Mouse (Mus musculus): ENCODE results near the gene Eef1b2. TPM values are rescaled to one million over a fixed set of nuclear protein-coding genes. Genes with fewer than 3 reads are reported as not detected.
A peak's percentile ranks its signal among the peaks of the same experiment; 100 is the strongest.

Gene Eef1b2
- polyA plus RNA-seq, 1 experiment = 51.0 TPM

DNA sequence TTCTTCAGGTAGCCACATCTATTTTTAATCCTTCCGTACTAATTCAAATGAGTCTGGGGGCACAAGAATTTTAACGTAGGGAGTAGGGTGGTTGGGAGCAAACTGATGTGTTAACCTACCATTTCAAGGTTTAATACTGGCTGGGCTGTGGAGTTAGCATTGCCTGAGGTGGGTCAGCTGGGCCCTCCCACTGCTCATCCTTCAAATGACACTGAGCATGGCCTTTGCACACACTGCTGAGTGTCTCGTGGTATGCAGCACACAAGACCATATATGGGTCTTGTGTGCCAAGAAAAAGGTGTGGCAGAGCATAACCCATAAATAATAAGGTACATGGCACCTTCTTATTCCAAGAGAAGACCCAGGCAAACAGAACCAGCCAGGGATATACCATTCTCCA lies 31.0 kb downstream of the Eef1b2 start:
- H3K4me3 ChIP-seq (ENCODE audit: control insufficient read depth, low read depth, low read length) = no peak overlapping the region
- TF ChIP-seq CTCF (IDR thresholded peaks at IDR 0.05; ENCODE audit: control insufficient read depth, insufficient read depth, insufficient replicate concordance, low read depth, low read length) = no peak
- TF ChIP-seq POLR2A (IDR thresholded peaks at IDR 0.05; ENCODE audit: control insufficient read depth, low read depth, low read length) = no peak
- no peaks in the 10 kb centered on the region for H3K27me3 ChIP-seq (ENCODE audit: control insufficient read depth, insufficient read depth, low read length)
- H3K36me3 ChIP-seq (ENCODE audit: control insufficient read depth, insufficient read depth, low read length) = no peaks in the 10 kb centered on the region
- peaks cover 3% of the 10 kb centered on the region for H3K4me1 ChIP-seq (ENCODE audit: control insufficient read depth, insufficient read depth, low read length)
- no peak overlapping the region for H3K27ac ChIP-seq (ENCODE audit: control insufficient read depth, insufficient read depth, low read depth, low read length)

GRCm38 (mm10) chr1:63209861-63210529 lies 33.4 kb downstream of the Eef1b2 start:
- no peak overlapping the region for H3K4me3 ChIP-seq (ENCODE audit: control insufficient read depth, low read depth, low read length)

DNA sequence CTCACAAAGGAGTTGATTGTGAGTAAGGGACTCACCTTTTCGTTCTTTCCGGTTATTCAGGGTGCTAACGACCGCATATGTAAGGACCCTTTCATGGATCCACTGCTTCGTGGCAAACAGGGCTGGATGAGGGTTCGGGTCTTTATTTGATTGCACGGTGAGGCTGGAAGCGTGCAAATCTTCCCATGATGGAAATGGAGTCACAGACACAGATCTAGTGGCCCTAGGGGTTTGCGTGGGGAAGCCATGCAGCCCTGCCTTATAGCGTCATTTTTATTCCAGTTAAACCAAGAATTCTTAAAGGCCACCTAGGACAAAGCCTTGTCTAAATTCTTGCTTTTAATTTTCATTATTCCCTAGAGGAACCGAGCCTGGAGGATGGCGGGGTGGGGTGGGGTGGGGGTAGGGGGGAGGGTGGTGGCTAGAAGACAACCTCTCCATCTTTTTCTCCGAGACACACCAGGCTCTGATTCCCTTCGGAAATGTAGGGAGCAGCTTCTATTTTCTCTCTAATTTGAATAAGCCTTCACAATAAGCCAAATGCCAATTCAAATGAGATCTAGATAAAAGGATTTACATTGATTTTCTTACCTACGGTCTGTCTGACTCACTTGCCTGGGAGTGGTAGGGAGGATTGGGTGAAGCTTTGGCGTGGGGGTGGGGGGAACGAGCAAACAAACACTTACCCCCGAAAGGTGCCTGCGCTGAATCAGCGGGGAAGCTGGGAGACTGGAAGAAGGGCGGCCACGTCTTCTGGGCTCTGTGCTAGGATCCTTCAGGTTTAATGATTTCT lies 37.0 kb downstream of the Eef1b2 start:
- H3K27ac ChIP-seq (ENCODE audit: control insufficient read depth, insufficient read depth, low read depth, low read length) = no peak overlapping the region
- no peaks in the 10 kb centered on the region for H3K27me3 ChIP-seq (ENCODE audit: control insufficient read depth, insufficient read depth, low read length)
- H3K4me1 ChIP-seq (ENCODE audit: control insufficient read depth, insufficient read depth, low read length) = no peaks in the 10 kb centered on the region; the same call in 1 of the 2 replicates
- no peak overlapping the region for H3K4me3 ChIP-seq (ENCODE audit: control insufficient read depth, low read depth, low read length)
- H3K36me3 ChIP-seq (ENCODE audit: control insufficient read depth, insufficient read depth, low read length) = no peaks in the 10 kb centered on the region
- TF ChIP-seq CTCF (IDR thresholded peaks at IDR 0.05; ENCODE audit: control insufficient read depth, insufficient read depth, insufficient replicate concordance, low read depth, low read length) = no peak
- TF ChIP-seq POLR2A (IDR thresholded peaks at IDR 0.05; ENCODE audit: control insufficient read depth, low read depth, low read length) = no peak

More at GRCm38 (mm10) chr1:63209861-63210529, 33.4 kb downstream of the Eef1b2 start:
- TF ChIP-seq CTCF (IDR thresholded peaks at IDR 0.05; ENCODE audit: control insufficient read depth, insufficient read depth, insufficient replicate concordance, low read depth, low read length) = no peak
- TF ChIP-seq POLR2A (IDR thresholded peaks at IDR 0.05; ENCODE audit: control insufficient read depth, low read depth, low read length) = no peak
- H3K27ac ChIP-seq (ENCODE audit: control insufficient read depth, insufficient read depth, low read depth, low read length) = no peak overlapping the region
- no peaks in the 10 kb centered on the region for H3K27me3 ChIP-seq (ENCODE audit: control insufficient read depth, insufficient read depth, low read length)
- H3K36me3 ChIP-seq (ENCODE audit: control insufficient read depth, insufficient read depth, low read length) = no peaks in the 10 kb centered on the region
- H3K4me1 ChIP-seq (ENCODE audit: control insufficient read depth, insufficient read depth, low read length) = no peaks in the 10 kb centered on the region; the same call in 1 of the 2 replicates

GRCm38 (mm10) chr1:63214271-63214558 lies 37.6 kb downstream of the Eef1b2 start, which contains the start of gene Gpr1:
Gpr1 (minus strand) TSS chr1:63214543.
- no peaks in the 10 kb centered on the region for H3K27me3 ChIP-seq (ENCODE audit: control insufficient read depth, insufficient read depth, low read length)

DNA sequence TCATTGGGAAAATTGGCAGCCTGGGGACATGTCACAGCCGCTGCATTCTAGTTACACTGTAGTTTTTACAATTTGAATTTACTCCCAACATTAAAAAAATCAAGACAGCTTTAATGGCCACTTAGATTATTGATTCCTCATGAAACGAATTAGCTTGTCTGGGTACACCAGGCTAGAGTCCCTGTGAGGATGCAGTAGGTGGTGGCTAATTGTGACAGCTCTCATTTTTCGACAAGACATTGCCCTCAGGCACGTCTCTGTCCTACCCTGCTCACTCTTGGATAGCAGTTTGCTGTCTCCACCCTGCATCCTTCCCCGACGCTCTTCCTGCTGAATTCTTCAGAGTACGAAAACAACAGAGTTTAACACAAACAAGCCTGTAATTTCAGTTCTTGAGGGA lies 38.0 kb downstream of the Eef1b2 start:
- no peak overlapping the region for H3K4me3 ChIP-seq (ENCODE audit: control insufficient read depth, low read depth, low read length)
- TF ChIP-seq CTCF (IDR thresholded peaks at IDR 0.05; ENCODE audit: control insufficient read depth, insufficient read depth, insufficient replicate concordance, low read depth, low read length) (no peak), POLR2A (IDR thresholded peaks at IDR 0.05; ENCODE audit: control insufficient read depth, low read depth, low read length) (no peak)
- H3K36me3 ChIP-seq (ENCODE audit: control insufficient read depth, insufficient read depth, low read length) = no peaks in the 10 kb centered on the region
- H3K27me3 ChIP-seq (ENCODE audit: control insufficient read depth, insufficient read depth, low read length) = no peaks in the 10 kb centered on the region
- no peak overlapping the region for H3K27ac ChIP-seq (ENCODE audit: control insufficient read depth, insufficient read depth, low read depth, low read length)
- no peaks in the 10 kb centered on the region; the same call in 1 of the 2 replicates for H3K4me1 ChIP-seq (ENCODE audit: control insufficient read depth, insufficient read depth, low read length)

More at GRCm38 (mm10) chr1:63214271-63214558, 37.6 kb downstream of the Eef1b2 start, which contains the start of gene Gpr1:
- no peak within 1 kb of the TSS for H3K27ac ChIP-seq (ENCODE audit: control insufficient read depth, insufficient read depth, low read depth, low read length)
- no peaks in the 10 kb centered on the region for H3K36me3 ChIP-seq (ENCODE audit: control insufficient read depth, insufficient read depth, low read length)
- TF ChIP-seq POLR2A (IDR thresholded peaks at IDR 0.05; ENCODE audit: control insufficient read depth, low read depth, low read length) (no peak), CTCF (IDR thresholded peaks at IDR 0.05; ENCODE audit: control insufficient read depth, insufficient read depth, insufficient replicate concordance, low read depth, low read length) (no peak)
- H3K4me1 ChIP-seq (ENCODE audit: control insufficient read depth, insufficient read depth, low read length) = no peaks in the 10 kb centered on the region; the same call in 1 of the 2 replicates
- H3K4me3 ChIP-seq (ENCODE audit: control insufficient read depth, low read depth, low read length) = no peak within 1 kb of the TSS

DNA sequence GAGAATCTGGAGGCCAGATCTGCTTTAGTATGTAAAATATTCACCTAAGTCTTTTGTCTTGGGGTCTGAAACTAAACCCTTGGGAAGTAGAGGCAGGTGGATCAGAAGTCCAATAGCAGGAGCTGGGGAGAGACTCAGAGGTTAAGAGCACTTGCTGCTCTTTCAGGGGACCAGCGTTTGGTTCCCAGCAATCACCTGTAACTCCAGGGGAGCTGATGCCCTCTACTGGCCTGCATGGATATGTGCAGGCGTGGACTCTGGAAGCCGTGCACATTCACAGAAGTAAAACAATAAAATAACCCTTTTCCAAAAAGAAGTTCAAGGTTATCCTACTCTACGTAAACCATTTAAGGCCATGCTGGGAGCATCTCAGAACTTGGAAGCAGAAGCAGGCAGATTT lies 42.7 kb downstream of the Eef1b2 start:
- Histone ChIP-seq H3K4me3 (ENCODE audit: control insufficient read depth, low read depth, low read length) (no peak overlapping the region), H3K27me3 (ENCODE audit: control insufficient read depth, insufficient read depth, low read length) (no peaks in the 10 kb centered on the region), H3K36me3 (ENCODE audit: control insufficient read depth, insufficient read depth, low read length) (no peaks in the 10 kb centered on the region), H3K27ac (ENCODE audit: control insufficient read depth, insufficient read depth, low read depth, low read length) (no peak overlapping the region), H3K4me1 (ENCODE audit: control insufficient read depth, insufficient read depth, low read length) (no peaks in the 10 kb centered on the region)
- TF ChIP-seq POLR2A (IDR thresholded peaks at IDR 0.05; ENCODE audit: control insufficient read depth, low read depth, low read length) = no peak
- peak; percentile 37; the same call in 1 of the 2 replicates for TF ChIP-seq CTCF (IDR thresholded peaks at IDR 0.05; ENCODE audit: control insufficient read depth, insufficient read depth, insufficient replicate concordance, low read depth, low read length)

DNA sequence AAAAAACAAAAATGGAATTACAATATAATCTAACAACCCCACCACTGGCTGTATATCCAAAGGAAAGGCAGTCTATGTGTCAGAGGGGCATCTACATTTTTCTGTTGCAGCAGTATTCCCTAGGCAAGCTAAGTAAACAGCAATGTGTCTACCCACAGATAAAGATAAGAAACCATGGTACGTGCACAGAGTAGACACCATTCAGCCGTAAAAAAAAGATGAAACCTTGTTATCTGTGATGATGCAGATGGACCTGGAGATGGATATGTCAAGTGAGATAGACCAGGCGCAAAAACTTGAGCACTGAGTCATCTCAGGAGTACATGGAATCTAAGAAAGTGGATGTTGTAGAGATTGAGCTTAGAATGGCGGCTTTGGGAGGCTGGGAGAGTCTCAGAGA lies 48.4 kb downstream of the Eef1b2 start:
- Histone ChIP-seq H3K4me3 (ENCODE audit: control insufficient read depth, low read depth, low read length) (no peak overlapping the region), H3K27ac (ENCODE audit: control insufficient read depth, insufficient read depth, low read depth, low read length) (no peak overlapping the region), H3K4me1 (ENCODE audit: control insufficient read depth, insufficient read depth, low read length) (no peaks in the 10 kb centered on the region), H3K36me3 (ENCODE audit: control insufficient read depth, insufficient read depth, low read length) (no peaks in the 10 kb centered on the region), H3K27me3 (ENCODE audit: control insufficient read depth, insufficient read depth, low read length) (no peaks in the 10 kb centered on the region)
- TF ChIP-seq POLR2A (IDR thresholded peaks at IDR 0.05; ENCODE audit: control insufficient read depth, low read depth, low read length) (no peak), CTCF (IDR thresholded peaks at IDR 0.05; ENCODE audit: control insufficient read depth, insufficient read depth, insufficient replicate concordance, low read depth, low read length) (no peak)

All from testis, adult 2 months (tissue).